Mouse (Mus musculus): ENCODE results near the gene Ide.

Gene Ide

DNA sequence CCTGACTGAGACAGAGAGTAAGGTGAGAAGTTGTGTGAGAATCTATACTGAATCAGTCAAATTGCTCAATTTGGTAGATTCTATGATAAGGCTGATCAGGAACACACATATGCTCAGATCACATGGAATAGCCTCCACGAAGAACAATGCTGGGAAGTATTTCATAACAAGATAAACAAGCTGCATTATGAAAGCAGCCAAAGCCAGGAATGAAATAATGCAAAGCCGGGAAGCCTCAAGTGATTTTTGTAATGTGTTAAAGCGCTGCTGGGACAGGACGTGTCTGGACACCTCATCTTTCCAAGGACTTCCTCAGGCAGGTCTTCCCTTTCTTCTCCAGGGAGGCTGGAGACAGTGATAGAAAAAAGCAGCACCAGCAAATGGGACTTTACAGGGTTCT is 4.9 kb downstream of the Ide start:
- DNase-seq, result no peak

DNA sequence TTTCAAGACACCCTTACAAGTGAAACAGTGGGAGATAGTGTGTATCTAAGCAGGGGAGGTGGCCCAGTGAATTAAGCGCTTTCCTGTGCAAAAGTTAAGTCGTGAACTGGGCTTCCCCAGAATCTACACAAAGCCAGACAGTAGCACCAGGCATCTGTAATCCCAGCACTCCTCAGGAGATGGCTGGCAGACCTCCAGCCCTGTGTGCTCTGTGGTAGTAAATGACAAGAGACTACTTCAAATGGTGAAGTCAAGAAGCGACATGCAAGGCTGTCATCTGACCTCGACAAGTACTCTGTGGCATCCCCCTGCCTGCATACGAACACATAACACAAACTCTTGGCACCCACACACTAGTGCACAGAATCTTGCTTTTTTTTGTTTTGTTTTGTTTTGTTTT is 10.4 kb downstream of the Ide start:
- no peak for DNase-seq

DNA sequence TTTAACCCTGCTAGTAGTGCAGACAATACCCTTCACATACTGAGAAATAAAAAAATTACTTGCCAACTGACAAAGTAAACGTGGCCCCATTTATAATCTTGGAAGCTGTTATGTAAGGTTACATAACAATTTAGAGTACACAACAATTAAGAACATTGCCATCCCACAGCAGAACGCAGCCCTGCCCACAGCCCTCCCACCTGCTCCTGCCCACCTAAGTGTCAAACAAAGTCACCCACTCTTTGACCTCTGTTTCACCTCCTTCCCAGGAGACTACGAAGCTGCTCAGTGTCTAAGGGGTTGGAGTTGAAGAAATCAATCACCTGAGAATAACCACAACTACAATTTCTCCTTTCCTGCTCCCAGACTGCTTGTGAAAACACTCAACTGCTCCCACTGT is 14.1 kb downstream of the Ide start:
- DNase-seq, result no peak

DNA sequence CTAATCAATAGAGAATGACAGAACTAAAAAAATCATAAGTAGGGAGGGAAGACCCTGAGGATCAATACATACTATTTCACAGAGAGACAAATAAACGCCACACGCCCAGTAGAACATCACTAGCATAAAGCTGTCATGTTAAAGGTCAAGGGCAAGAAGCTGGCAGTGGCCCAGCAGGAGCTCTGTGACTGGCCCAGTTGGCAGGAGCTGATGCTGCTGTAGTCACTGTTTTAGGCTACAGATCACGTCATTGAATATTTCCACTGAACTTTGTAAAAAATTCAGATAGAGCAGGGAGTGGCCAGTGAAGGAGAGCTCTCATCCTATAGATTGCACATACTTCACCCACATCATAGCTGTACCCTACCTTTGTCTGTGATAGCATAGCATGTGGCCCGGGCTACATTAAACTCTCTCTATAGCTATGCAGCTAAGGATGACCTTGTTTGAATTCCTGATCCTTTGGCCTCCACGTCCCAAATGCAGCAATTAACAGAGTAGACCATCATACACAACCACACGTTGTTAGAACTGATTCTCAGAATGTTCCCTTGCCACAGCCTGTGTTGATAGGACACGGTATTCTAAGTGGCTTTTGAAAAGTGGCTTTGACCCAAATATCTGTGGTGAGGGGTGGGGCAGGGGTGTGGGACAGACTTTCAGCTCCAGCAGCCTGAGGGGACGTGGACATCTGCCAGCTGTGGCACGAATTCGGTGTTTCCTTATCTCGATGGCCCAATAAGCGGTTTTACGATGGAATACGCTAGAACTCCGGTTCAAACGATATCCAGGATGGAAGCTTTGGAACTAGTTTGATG is 16.6 kb downstream of the Ide start:
- DNase-seq, result peak; percentile 24

DNA sequence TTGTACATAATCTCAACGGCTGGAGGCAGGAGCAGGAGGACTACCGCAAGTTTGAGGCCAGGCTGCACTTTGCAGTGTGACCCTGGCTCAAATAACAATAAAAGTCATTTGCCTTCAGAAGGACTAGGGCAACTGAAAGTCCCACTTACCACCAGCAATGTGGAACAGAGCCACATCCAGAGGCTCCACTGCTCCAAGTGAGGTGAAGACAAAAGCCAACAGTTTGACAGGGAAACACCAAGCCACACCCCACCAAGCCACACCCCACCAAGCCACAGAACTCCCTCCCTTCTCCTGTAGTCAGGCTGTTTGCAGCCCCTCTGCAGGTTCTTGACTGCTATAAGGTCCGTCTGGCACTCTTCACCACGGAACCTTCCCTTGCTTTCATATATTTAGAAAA is 20.3 kb downstream of the Ide start:
- DNase-seq, result no peak

DNA sequence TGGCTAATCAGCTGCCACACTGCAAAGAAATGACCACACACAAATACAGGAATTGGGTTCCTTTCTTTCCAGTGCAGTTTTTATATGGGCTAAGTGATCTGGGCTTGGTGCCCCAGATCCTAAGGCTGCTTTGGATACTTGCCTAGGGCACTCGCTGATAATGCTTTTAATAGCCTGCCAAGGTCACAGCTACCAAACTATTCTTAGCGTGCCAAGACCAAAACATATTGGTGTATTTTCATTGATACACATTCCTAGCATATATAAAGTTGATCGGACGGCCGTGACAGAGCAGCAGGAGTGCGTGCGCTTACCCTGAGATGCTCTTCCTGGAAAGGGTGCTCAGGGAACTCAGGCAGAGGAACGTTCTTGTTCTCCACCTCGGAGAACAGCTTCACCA is 22.6 kb downstream of the Ide start:
- no peak for DNase-seq

DNA sequence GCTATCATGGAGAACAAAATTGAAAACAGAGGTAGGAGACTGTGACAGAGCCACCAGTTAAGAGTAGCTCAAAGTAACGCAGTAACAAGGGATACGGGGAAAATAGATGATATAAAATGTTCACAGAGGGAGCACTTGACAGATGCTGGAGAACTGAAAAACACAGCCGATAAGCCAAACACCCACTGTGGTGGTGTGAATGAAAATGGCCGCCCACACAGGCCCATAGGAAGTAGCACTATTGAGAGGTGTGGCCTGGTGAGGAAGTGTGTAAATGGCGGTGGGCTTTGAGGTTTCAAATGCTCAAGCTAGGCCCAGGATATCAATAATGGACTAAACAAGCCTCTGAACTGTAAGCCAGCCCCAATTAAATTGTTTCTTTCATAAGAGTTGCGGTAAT is 26.2 kb downstream of the Ide start:
- DNase-seq, result no peak

DNA sequence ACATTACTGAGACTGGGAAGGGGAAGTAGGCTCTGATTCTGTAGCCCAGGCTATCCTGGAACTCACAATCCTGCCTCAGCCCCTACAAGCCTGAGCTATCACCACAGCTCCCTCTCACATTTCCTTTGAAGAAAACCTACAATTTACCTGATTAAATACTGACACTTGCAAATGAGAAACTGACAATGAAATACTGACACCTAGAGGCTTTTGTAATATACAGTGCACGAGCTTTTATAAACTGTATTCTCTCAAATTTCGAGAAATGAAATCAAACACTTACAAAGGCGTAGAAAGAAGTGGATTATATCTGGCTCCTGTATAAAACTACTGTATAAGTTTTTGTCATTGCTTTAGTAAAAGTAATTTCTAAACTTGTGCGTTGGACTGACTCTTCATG is 27.5 kb downstream of the Ide start:
- no peak for DNase-seq

DNA sequence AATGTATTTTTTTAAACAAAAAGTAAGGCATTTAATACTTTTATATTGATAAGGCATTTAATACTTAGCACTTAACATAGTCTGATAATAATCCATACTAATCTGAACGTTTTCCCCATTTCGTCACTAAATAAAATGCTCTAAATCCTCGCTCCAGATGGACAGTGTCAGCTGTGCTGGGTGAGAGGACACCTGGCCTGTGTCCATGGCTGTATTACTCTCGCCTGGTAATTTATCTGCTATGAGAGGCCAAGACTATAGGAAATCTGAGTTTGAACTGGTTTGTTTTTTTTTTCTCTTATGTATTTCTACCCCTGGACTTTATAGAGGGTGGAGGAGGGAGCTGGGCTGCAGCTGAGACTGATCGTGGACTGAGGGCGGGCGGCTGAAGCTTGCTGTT is 28.7 kb downstream of the Ide start:
- no peak for DNase-seq

DNA sequence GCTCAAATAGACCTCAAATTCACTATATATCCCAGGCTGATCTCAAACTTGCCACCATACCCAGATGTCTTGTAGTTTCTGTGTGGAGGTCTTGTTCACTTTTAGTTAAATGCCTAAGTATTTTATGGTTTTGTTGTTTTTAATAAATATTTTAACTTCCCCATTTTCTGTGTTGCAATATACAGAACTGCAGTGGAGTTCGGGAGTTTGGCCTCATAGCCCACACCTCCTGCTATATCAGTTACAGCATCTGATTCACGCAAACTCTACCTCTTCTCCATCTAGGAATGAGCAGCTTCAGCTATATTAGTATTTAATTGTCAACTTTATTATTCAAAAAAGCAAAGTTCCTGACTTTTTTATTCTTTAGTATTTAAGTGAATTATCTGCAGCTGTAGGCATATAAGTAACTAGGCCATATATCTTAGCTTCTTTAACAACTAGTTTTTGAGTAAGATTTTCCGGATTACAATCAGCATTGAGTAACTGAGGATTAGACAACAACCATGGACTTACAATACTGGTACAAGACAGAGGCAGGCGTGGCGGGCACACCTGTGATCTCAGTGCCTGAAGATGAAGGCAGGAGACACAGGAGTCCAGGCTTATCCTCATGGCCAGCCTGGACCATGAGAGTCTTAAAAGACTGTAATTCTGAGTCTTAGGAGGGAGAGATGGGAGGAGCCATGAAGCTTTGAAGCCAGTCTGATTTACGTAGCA is 29.7 kb downstream of the Ide start:
- no peak for DNase-seq

DNA sequence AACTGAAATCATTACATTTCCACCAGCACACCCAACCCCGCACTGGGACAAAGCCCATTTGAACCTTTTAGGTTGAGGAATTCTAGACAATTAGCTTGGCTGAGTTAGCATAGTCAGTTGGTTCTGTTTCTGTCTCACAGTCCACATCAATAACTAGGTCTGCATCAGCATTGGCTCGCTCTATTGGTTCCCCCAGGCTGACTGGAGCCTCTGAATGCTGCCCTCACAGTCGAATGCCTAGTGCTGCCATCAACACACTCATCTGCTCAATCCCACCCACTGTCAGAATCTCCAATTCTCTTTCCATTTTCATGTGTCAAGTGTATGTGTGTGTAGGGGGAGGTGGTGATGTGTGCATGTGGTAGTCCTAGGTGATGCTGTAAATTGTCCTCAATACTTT is 31.5 kb downstream of the Ide start:
- no peak for DNase-seq

DNA sequence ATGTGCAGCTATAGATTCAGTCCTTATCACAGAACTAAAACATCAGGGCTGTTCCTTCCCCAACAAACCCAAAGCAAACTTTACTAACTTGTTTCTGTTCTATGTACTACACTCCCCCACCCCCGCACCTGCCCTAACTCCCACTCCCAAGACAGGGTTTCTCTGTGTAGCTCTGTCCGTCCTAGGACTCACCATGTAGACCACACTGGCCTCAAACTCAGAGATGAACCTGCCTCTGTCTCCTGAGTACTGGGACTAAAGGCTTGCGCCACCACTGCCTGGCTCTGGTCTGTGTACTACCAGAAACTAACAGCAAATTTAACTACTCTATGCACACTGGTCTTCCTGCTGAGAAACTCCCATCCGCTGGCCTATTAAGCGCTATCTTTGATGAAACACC is 32.8 kb downstream of the Ide start:
- DNase-seq, result no peak

DNA sequence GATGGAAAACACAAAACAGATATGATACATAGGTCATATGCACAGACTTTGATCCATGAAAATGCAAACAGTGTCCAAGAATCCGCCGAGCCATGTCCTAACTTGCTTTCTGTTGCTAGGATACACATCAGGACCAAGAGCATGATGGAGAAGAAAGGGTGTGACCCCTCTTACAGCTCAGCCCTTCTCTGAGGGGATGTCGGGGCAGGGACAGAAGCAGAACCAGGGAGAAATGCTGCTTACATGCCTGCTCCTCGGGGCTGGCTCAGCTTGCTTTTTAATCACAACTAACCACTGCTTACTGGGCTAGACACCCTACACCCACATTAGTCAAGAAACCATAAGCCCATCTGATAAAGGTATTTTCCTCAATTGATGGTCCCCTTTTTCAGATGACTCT is 33.6 kb downstream of the Ide start:
- DNase-seq, result no peak

DNA sequence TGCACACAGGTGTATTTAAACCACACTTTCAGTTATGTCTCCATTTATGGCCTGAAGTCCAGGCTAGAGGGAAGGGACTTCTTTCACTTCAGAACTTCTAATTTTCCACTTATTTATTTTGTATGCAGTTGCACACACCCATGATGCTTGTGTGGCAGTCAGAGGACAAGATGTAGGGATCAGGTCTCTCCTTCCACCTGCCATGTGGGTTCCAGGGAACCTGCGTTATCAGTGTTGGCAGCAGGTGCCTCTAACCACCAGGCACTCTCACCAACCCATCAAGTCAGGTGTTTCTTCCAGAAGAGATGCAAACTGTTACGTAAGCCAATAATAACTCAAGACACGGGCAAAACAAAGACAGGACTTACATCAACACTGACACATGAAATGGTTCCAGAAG is 35.9 kb downstream of the Ide start:
- no peak for DNase-seq

DNA sequence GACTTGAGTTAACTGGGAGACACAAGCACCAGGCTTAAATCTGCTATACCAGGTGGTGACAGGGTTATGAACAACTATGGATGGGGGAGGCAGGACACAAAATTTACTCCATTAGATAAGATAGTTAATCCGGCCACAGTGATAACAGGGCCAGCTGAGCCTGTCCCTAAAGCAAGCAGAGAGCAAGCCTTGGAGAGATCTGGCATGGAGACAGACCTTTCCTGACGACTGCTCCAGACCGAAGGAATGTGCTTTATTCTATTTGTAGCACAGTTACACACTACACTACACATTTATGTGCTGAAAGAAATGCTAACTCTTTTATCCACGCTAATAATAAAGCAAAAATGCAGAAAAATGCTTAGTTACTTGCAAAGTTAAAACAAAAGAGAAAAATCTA is 46.0 kb downstream of the Ide start:
- no peak for DNase-seq

DNA sequence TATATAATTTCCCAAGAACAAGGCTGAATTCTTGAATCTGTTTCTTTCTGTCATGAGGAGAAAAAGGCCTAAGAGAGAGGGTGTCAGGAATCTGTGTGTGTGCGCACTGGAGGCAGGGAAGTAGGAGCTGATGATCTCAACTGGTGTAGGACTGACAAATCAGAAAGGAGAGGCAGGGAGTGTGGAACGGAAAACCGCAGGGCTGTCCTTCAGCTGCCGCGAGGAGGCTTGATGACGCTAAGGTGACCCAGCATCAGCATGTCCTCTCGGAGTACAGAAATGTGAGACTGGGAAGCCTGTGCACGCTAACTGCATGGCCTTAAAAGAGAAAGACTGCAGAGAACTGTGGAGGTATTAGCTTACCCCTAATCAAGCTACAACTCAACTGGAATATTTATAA is 46.7 kb downstream of the Ide start:
- DNase-seq, result no peak

DNA sequence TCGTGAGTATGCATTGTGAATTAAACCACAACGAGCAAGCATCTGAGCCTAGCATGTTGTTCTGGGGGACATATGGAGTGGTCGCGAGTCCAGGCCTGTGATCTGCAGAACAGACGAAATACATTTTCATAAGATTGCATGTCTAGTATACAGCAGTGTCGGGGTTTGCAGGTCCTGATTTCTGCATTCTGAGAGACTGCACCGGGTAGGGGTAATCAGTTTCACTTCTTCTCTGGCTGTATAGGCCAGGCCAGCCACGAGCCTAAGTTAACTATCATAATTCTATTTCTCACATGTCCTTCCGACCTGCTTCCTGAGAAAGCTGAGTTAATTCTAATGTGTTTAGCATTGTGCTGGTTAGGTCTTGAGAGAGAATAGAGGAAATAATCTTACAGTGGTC is 52.9 kb downstream of the Ide start:
- no peak for DNase-seq

DNA sequence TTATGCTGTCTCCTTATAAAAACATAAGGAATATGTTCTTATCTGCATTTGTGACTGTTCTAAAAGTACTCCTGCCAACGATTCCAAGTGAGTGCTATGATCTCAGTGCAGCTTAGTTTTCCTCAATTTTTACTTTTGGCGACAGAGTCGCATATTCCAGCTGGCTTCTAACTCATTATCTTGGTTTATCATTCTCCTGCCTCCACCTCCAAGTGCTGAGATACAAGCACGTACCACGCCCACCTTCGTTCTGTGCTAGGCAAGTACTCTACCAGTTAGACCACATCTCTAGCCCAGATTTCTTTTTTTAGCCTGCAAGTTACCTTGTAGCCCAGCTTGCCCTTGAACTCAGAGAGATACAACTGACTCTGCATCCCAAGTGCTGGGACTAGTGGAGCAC is 54.5 kb downstream of the Ide start:
- DNase-seq, result no peak

DNA sequence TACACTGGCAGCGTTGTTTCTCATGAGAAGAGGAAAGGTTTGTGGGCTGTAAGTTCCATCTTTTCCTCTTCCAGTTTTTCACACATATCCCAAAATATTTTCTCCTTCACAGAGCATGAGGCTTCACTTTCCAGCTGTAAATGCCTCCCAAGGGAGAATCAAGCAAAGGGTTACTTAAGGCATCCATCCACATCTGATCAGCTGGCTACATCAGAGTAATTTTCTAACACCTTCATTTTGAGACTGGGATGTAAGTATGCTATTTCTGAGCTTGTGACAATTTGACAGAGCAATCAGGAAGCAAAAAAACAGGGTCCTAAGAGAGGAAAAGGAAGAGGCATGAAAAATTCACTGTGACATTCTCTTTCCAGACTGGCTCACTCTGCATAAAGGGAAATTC is 55.9 kb downstream of the Ide start:
- DNase-seq, result no peak

DNA sequence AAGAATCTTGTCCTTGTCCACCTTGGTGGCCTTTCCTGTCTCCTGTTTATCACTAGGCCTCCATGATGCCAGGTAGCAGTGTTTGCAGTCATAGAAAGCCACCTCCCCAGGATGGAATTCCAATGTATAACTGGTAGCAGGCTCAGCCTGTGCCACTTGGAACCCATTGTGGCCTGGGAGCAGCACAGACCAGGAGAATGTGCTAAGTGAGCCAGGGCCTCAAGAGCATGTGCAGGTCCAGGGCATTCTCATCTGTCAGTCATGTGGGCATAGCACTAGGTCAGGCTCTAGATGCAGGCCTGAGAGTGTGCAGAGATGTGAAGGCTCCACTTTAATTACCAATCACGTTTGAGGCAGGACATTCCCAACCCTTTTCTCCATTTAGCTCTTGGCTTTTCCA is 58.5 kb downstream of the Ide start:
- no peak for DNase-seq

DNA sequence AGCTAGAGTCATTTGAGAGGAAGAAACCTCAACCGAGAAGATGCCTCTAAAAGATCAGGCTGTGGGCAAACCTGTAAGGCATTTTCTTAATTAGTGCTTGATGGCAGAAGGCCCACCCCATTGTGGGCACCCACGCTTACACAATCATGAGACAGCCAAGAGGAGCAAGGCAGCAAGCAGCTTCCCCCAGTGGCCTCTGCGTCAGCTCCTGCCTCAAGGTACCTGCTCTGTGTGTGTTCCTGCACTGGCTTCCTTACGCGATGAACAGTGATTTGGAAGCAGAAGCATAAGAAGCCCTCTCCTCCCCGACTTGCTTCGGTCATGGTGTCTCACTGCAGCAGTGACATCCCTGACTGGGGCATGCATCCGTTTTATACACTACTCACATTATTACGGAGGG is 62.1 kb downstream of the Ide start:
- DNase-seq, result no peak

DNA sequence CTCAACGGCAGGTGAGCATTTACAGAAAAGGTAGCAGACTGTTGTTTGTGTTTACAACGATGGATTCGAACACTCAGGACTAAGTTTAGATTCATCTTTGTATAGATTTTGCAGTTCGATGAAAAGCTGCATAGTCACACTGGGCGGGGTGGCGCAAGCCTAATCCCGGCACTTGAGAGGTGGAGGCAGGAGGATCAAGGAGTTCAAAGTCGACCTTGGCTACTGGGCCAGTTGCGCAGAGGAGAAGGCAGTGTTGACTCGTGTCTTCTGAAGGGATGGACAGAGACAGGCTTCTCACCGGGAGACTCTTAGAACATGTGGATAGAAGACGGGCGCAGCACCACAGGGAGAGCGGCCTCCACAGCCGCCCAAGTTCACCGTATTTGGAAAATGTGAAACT is 68.5 kb downstream of the Ide start:
- no peak for DNase-seq

DNA sequence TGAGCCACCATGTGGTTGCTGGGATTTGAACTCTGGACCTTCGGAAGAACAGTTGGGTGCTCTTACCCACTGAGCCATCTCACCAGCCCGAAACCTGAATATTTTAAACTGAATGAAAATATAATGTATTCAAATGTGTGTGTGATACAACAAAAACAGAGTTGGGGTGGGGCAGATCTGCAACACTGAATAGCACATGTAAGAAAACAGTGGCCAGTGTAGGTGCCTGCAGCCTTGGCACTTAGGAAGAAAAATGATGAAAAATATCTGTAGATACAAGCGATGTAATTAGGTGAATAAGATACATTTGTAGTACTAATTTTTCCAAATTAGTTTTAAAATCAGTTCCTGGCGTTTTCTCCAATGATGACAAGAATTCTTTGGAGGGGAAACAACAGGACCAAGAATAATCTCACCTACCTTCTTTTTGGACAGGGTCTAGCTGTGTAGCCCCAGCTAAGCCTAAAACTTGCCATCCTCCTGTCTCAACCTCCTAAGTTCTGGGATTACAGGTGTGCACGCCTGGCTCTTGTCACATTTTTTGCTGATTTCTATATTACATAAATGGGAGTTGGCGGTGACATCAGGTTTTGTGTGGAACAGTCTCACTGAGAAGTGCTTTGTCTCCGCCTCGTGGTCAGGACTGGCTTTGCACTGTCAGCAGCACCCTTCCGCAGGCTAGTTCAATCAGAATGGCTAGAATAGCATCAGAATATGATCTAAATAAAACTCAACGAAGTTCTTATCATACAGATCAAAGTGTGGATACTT is 72.1 kb downstream of the Ide start:
- peak; percentile 93 for DNase-seq

Measured in kidney, postnatal 10 days (tissue).